15 mouse cellular contexts compared by ENCODE assay signal in the genomic region with DNA sequence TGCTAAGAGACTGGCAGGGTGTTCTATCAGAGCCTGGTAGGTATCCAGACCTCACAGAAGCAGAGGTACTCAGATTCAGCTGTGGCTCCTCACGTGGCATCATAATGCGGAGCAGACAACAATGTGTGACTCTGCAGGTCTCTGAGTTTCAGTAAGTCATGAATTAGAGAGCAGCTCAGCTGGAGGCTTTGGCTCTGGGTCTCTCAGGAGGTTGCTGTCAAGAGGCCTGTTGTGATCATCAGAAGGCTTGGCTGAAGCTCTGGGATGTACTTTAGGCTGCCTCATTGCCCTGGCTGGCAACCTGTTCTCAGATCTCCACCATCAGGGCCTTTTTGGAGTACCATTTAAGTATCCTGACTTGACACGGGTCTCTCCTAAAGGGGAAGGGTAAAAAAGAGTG.
"Had no signal": no experiment of that assay in that cellular context is flagged by ENCODE, and none has a peak within 500 bp of the region (broad histone marks: within the 10 kb centered on the region; RNA-seq: fewer than 3 reads in every experiment).

No protein-coding gene starts in this region.

- DNase-seq: kidney, adult 8-10 months; kidney, postnatal 4 days; liver; lung, adult 18-20 months; lung, postnatal 36 days; midbrain, embryonic 14.5 days; right cerebral cortex, postnatal 4 days; thymus, adult 2 months; thymus, postnatal 25 days had no signal

- H3K4me2 ChIP-seq: limb, embryonic 12.5 days; neural tube, embryonic 12.5 days; stomach, embryonic 15.5 days had no signal

- H3K27ac ChIP-seq: kidney, postnatal 0 days; limb, embryonic 12.5 days; liver, embryonic 14.5 days; midbrain, embryonic 10.5 days; neural tube, embryonic 12.5 days; stomach, embryonic 15.5 days had no signal

- H3K4me1 ChIP-seq: limb, embryonic 12.5 days; midbrain, embryonic 10.5 days; neural tube, embryonic 12.5 days; stomach, embryonic 15.5 days had no signal

- H3K9ac ChIP-seq: limb, embryonic 12.5 days; liver, embryonic 14.5 days; neural tube, embryonic 12.5 days; stomach, embryonic 15.5 days had no signal

- H3K9me3 ChIP-seq: limb, embryonic 12.5 days; midbrain, embryonic 10.5 days; neural tube, embryonic 12.5 days; stomach, embryonic 15.5 days had no signal

- H3K4me3 ChIP-seq: limb, embryonic 12.5 days; midbrain, embryonic 10.5 days; neural tube, embryonic 12.5 days; stomach, embryonic 15.5 days had no signal

- H3K36me3 ChIP-seq: limb, embryonic 12.5 days; midbrain, embryonic 10.5 days; neural tube, embryonic 12.5 days; stomach, embryonic 15.5 days had no signal

- H3K27me3 ChIP-seq: limb, embryonic 12.5 days; neural tube, embryonic 12.5 days; stomach, embryonic 15.5 days had no signal
